In the genomic region with DNA sequence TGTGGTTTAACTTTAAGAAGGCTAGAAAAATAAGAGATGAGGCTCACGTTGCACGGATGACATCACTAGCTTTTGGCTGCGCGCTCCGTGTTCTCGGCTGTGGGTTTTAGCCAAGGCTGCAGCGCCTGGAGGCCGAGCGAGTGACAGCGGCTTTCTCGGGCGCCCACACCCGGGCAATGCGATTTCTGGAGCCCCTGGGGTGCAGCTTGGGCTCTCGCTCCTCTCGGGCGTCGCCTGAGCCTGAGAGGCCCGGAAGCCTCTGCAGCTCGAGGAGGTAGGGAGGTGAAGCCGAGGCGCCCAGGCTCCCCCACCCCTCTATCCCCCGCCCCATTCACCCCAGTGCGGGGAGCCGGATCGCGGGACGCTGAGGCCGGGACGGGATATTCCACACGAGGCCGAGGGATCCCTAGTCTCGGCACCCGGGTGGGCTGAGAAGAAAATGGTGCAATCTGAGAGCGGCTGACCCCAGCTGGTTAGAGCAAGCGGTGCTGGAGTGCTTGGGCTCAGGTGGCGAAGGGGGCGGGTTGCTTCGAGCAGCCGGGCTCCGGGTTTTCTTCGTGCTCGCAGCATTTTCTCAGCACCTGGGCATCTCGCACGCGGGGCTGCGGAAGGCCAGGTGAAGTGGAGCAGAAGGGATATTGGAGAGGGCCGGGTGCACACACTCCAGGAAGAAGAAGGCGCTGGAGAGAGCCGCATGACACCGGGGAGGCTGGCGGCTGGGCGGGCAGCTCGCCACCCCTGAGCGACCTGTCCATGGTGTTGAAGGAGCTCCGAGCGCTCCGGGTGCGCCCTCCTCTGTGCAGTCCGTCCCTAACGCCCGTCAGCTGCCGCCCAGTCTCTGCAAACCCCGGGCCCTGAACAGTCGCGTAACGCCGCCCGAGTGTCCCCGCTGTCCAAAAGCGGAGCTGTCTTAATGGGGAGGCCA, we compare ENCODE assay signal across 8 mouse cellular contexts. TPM values are rescaled to one million over a fixed set of nuclear protein-coding genes. Genes with fewer than 3 reads are reported as not detected.
DNase-seq lines count a peak whose midpoint lies in the region; ATAC-seq lines count a peak whose summit lies in the region.

No protein-coding gene starts in this region.

- no peaks in the 10 kb centered on the region for H3K9me3 ChIP-seq in heart, embryonic 11.5 days (replicated peaks; ENCODE audit: control insufficient read depth, low read length)
- no peaks in the 10 kb centered on the region for H3K9me3 ChIP-seq in kidney, embryonic 14.5 days (ENCODE audit: control insufficient read depth, low read length)
- H3K9me3 ChIP-seq in limb, embryonic 12.5 days = no peaks in the 10 kb centered on the region
- H3K9me3 ChIP-seq in midbrain, embryonic 16.5 days (replicated peaks; ENCODE audit: control insufficient read depth, low read length, poor library complexity, severe bottlenecking) = no peaks in the 10 kb centered on the region

- H3K36me3 ChIP-seq in heart, embryonic 11.5 days (ENCODE audit: control insufficient read depth, insufficient read depth, low read length) = no peaks in the 10 kb centered on the region
- no peaks in the 10 kb centered on the region for H3K36me3 ChIP-seq in kidney, embryonic 14.5 days (ENCODE audit: control insufficient read depth, insufficient read depth, low read length)
- H3K36me3 ChIP-seq in limb, embryonic 12.5 days = no peaks in the 10 kb centered on the region
- no peaks in the 10 kb centered on the region for H3K36me3 ChIP-seq in midbrain, embryonic 16.5 days (ENCODE audit: control insufficient read depth, insufficient read depth, low read length)

- H3K27ac ChIP-seq in heart, embryonic 11.5 days (ENCODE audit: low read depth, low read length) = no peak overlapping the region
- no peak overlapping the region for H3K27ac ChIP-seq in kidney, embryonic 14.5 days (ENCODE audit: low read depth, low read length)
- no peak overlapping the region for H3K27ac ChIP-seq in limb, embryonic 12.5 days
- peak overlapping the region; percentile 99 for H3K27ac ChIP-seq in midbrain, embryonic 16.5 days (ENCODE audit: low read length)

- WGBS in heart, embryonic 11.5 days (ENCODE audit: insufficient replicate concordance) = under 1% methylated on average over 71 of the region's 71 CpGs
- WGBS in kidney, embryonic 14.5 days = under 1% methylated on average over 68 of the region's 71 CpGs
- under 1% methylated on average over 71 of the region's 71 CpGs for WGBS in limb, embryonic 12.5 days
- under 1% methylated on average over 70 of the region's 71 CpGs for WGBS in midbrain, embryonic 16.5 days

- DNase-seq in lung, adult 18-20 months = peak; percentile 24 to 28
- no peak for DNase-seq in lung, postnatal 25 days (ENCODE audit: low spot score)
- peak; percentile 5 for DNase-seq in fibroblast of lung, adult 2 months (ENCODE audit: low read depth)
- peak; percentile 90 for DNase-seq in telencephalon, adult 2 months (ENCODE audit: low read depth, low spot score)

- peak overlapping the region; percentile 48 for H3K4me3 ChIP-seq in heart, embryonic 11.5 days (ENCODE audit: low read depth, low read length)
- H3K4me3 ChIP-seq in kidney, embryonic 14.5 days (ENCODE audit: low read length) = peak overlapping the region; percentile 51
- peak overlapping the region; percentile 54 for H3K4me3 ChIP-seq in limb, embryonic 12.5 days (replicated peaks)
- H3K4me3 ChIP-seq in midbrain, embryonic 16.5 days (ENCODE audit: low read depth, low read length) = peak overlapping the region; percentile 85

- peak overlapping the region; percentile 80 for H3K4me2 ChIP-seq in heart, embryonic 11.5 days
- peak overlapping the region; percentile 96 for H3K4me2 ChIP-seq in kidney, embryonic 14.5 days (replicated peaks; ENCODE audit: low read depth, low read length)
- H3K4me2 ChIP-seq in limb, embryonic 12.5 days = peak overlapping the region; percentile 98
- H3K4me2 ChIP-seq in midbrain, embryonic 16.5 days (ENCODE audit: low read length) = peak overlapping the region; percentile 90

- ATAC-seq in heart, embryonic 11.5 days (replicated peaks; ENCODE audit: insufficient number of reproducible peaks, low FRiP score, low TSS enrichment) = peak; percentile 80
- ATAC-seq in kidney, embryonic 14.5 days (ENCODE audit: low FRiP score, low TSS enrichment) = peak; percentile 85
- ATAC-seq in limb, embryonic 12.5 days (ENCODE audit: insufficient number of reproducible peaks, insufficient read depth, low FRiP score, low TSS enrichment, low read depth) = peak; percentile 69
- ATAC-seq in midbrain, embryonic 16.5 days = peak; percentile 82

- no peak overlapping the region for H3K9ac ChIP-seq in heart, embryonic 11.5 days (ENCODE audit: low read depth, low read length)
- peak overlapping the region; percentile 8 for H3K9ac ChIP-seq in kidney, embryonic 14.5 days (ENCODE audit: low read depth, low read length)
- peak overlapping the region; percentile 40 for H3K9ac ChIP-seq in limb, embryonic 12.5 days (replicated peaks)
- peak overlapping the region; percentile 96 for H3K9ac ChIP-seq in midbrain, embryonic 16.5 days (ENCODE audit: low read depth, low read length)

- peaks cover 6% of the 10 kb centered on the region; the same call in 1 of the 2 replicates for H3K4me1 ChIP-seq in heart, embryonic 11.5 days (ENCODE audit: control insufficient read depth, insufficient read depth, low read length)
- no peaks in the 10 kb centered on the region for H3K4me1 ChIP-seq in kidney, embryonic 14.5 days (ENCODE audit: control insufficient read depth, insufficient read depth, low read length)
- H3K4me1 ChIP-seq in limb, embryonic 12.5 days (replicated peaks) = peaks cover 29% of the 10 kb centered on the region
- peaks cover 22% of the 10 kb centered on the region for H3K4me1 ChIP-seq in midbrain, embryonic 16.5 days (ENCODE audit: control insufficient read depth, insufficient read depth, low read length)

- peaks cover 57% of the 10 kb centered on the region for H3K27me3 ChIP-seq in heart, embryonic 11.5 days (ENCODE audit: control insufficient read depth, insufficient read depth, low read length)
- H3K27me3 ChIP-seq in kidney, embryonic 14.5 days (ENCODE audit: control insufficient read depth, insufficient read depth, low read length) = peaks cover 53% of the 10 kb centered on the region
- peaks cover 88% of the 10 kb centered on the region for H3K27me3 ChIP-seq in limb, embryonic 12.5 days
- no peaks in the 10 kb centered on the region for H3K27me3 ChIP-seq in midbrain, embryonic 16.5 days (ENCODE audit: control insufficient read depth, insufficient read depth, low read depth, low read length)

RNA-seq across cellular contexts. Expression of a gene that starts 1.4 kb away (rescaled TPM):
- polyA plus RNA-seq in heart, embryonic 11.5 days (2014; fragmentation: Nextera tagmentation; extraction: Ambion mirVana) = 0.03 and 0.26 TPM in 2 replicates
- polyA plus RNA-seq in kidney, embryonic 14.5 days (2014; fragmentation: Nextera tagmentation; extraction: Ambion mirVana) = 0.15 TPM in 1 of 2 replicates, not detected in the other
- polyA plus RNA-seq in limb, embryonic 12.5 days (2016; fragmentation: Nextera tagmentation; extraction: Ambion mirVana) = 1.6 and 1.8 TPM in 2 replicates
- polyA plus RNA-seq in midbrain, embryonic 16.5 days (2015; fragmentation: Nextera tagmentation; extraction: Ambion mirVana) = 32.8 and 36.2 TPM in 2 replicates

Comparison
In these comparisons a context has a peak if more than half of its experiments do, and no peak if none do; other contexts are left out.
1. RNA of a gene that starts 1.4 kb away (polyA plus RNA-seq): 32.8 to 36.2 TPM in midbrain, embryonic 16.5 days; 1.6 to 1.8 TPM in limb, embryonic 12.5 days, 0.03 to 0.26 TPM in heart, embryonic 11.5 days and 0.15 TPM in kidney, embryonic 14.5 days; every median in the first group is over 10 times any median in the second.
2. Peak in every context shown above with its lines, with median percentiles within 50 percentile points of each other: ATAC-seq, H3K4me2 ChIP-seq and H3K4me3 ChIP-seq.